Mouse (Mus musculus): ENCODE results near the gene BC004004.

DNA sequence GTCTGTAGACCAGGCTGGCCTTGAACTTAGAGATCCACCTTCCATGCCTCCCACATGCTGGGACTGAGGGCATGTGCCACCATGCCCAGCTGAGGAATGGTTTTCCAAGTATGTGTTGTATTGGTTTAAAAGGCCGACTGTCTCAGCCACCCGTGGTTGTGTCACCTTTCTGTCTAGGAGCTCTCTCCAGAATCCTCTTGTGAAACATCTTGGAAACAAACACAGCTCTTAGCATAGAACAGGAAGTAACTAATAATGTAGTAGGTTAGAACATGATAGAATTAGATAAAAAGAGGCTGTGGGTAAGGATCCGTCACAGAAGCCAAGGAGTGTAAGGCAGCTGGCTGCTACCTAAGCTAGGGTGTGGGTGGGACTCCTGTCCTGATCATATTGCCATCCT, 24.4 kb downstream of the BC004004 start:
- TF ChIP-seq MAX (IDR thresholded peaks at IDR 0.05; ENCODE audit: low read depth) (no peak), POLR2A (IDR thresholded peaks at IDR 0.05; ENCODE audit: insufficient read length, low read depth) (no peak), CEBPB (IDR thresholded peaks at IDR 0.05; ENCODE audit: insufficient read depth, poor library complexity, severe bottlenecking) (no peak)
